Mouse (Mus musculus): Measurements from ENCODE around the gene Msi2. TPM values are rescaled to one million over a fixed set of nuclear protein-coding genes. Genes with fewer than 3 reads are reported as not detected.

The Msi2 gene
- polyA plus RNA-seq (2012; ENCODE audit: insufficient read depth, low replicate concordance): 12.9 and 14.4 TPM in 2 replicates

GRCm38 (mm10) chr11:88718050-88718765, at the start of gene Msi2:
Gene Msi2 (minus strand): TSS chr11:88718513.
- Histone ChIP-seq H3K4me1 (peaks cover 20% of the 10 kb centered on the region), H3K9me3 (no peaks in the 10 kb centered on the region), H3K4me3 (replicated peaks) (peak within 1 kb of the TSS; percentile 95), H3K27me3 (replicated peaks) (no peaks in the 10 kb centered on the region), H3K36me3 (replicated peaks; ENCODE audit: low read length) (peaks cover 22% of the 10 kb centered on the region)
- TF ChIP-seq GATA1 (IDR thresholded peaks at IDR 0.05; ENCODE audit: borderline replicate concordance, low read length) (no peak), FLI1 (IDR thresholded peaks at IDR 0.05; ENCODE audit: low read length) (no peak)

- no peaks in the 10 kb centered on the region for H3K4me1 ChIP-seq
- no peak overlapping the region for H3K4me3 ChIP-seq (replicated peaks)
- H3K36me3 ChIP-seq (replicated peaks; ENCODE audit: low read length): no peaks in the 10 kb centered on the region
Observed at GRCm38 (mm10) chr11:88765635-88766034, 47.3 kb upstream of the Msi2 start.

GRCm38 (mm10) chr11:88763371-88763770, 45.1 kb upstream of the Msi2 start:
- Histone ChIP-seq H3K9me3 (peaks cover 26% of the 10 kb centered on the region), H3K4me1 (no peaks in the 10 kb centered on the region), H3K4me3 (replicated peaks) (no peak overlapping the region), H3K27me3 (replicated peaks) (peaks cover 25% of the 10 kb centered on the region), H3K36me3 (replicated peaks; ENCODE audit: low read length) (no peaks in the 10 kb centered on the region)
- TF ChIP-seq GATA1 (IDR thresholded peaks at IDR 0.05; ENCODE audit: borderline replicate concordance, low read length): no peak

More at GRCm38 (mm10) chr11:88765635-88766034, 47.3 kb upstream of the Msi2 start:
- no peak for TF ChIP-seq FLI1 (IDR thresholded peaks at IDR 0.05; ENCODE audit: low read length)
- no peak for TF ChIP-seq GATA1 (IDR thresholded peaks at IDR 0.05; ENCODE audit: borderline replicate concordance, low read length)
- Histone ChIP-seq H3K27me3 (replicated peaks) (peaks cover 20% of the 10 kb centered on the region), H3K9me3 (peaks cover 33% of the 10 kb centered on the region)

GRCm38 (mm10) chr11:88759501-88759900, 41.2 kb upstream of the Msi2 start:
- Histone ChIP-seq H3K27me3 (replicated peaks) (peaks cover 27% of the 10 kb centered on the region), H3K9me3 (peaks cover 22% of the 10 kb centered on the region), H3K4me3 (replicated peaks) (no peak overlapping the region), H3K4me1 (no peaks in the 10 kb centered on the region), H3K36me3 (replicated peaks; ENCODE audit: low read length) (no peaks in the 10 kb centered on the region)
- TF ChIP-seq GATA1 (IDR thresholded peaks at IDR 0.05; ENCODE audit: borderline replicate concordance, low read length) (no peak), FLI1 (IDR thresholded peaks at IDR 0.05; ENCODE audit: low read length) (no peak)

GRCm38 (mm10) chr11:88758402-88758801, 40.1 kb upstream of the Msi2 start:
- H3K27me3 ChIP-seq (replicated peaks): peaks cover 29% of the 10 kb centered on the region
- no peak for TF ChIP-seq FLI1 (IDR thresholded peaks at IDR 0.05; ENCODE audit: low read length)
- TF ChIP-seq GATA1 (IDR thresholded peaks at IDR 0.05; ENCODE audit: borderline replicate concordance, low read length): no peak
- no peak overlapping the region for H3K4me3 ChIP-seq (replicated peaks)
- H3K36me3 ChIP-seq (replicated peaks; ENCODE audit: low read length): no peaks in the 10 kb centered on the region
- H3K4me1 ChIP-seq: no peaks in the 10 kb centered on the region
- peaks cover 23% of the 10 kb centered on the region for H3K9me3 ChIP-seq

- Histone ChIP-seq H3K36me3 (replicated peaks; ENCODE audit: low read length) (no peaks in the 10 kb centered on the region), H3K27me3 (replicated peaks) (peaks cover 15% of the 10 kb centered on the region), H3K9me3 (peaks cover 16% of the 10 kb centered on the region; the same call in 1 of the 2 replicates), H3K4me3 (replicated peaks) (no peak overlapping the region), H3K4me1 (no peaks in the 10 kb centered on the region)
- no peak for TF ChIP-seq FLI1 (IDR thresholded peaks at IDR 0.05; ENCODE audit: low read length)
- TF ChIP-seq GATA1 (IDR thresholded peaks at IDR 0.05; ENCODE audit: borderline replicate concordance, low read length): no peak
Observed at GRCm38 (mm10) chr11:88745306-88745705, 27.0 kb upstream of the Msi2 start.

GRCm38 (mm10) chr11:88739574-88740295, 21.4 kb upstream of the Msi2 start:
- Histone ChIP-seq H3K27me3 (replicated peaks) (peaks cover 11% of the 10 kb centered on the region), H3K36me3 (replicated peaks; ENCODE audit: low read length) (no peaks in the 10 kb centered on the region), H3K4me1 (no peaks in the 10 kb centered on the region), H3K9me3 (peaks cover 9% of the 10 kb centered on the region; the same call in 1 of the 2 replicates), H3K4me3 (replicated peaks) (no peak overlapping the region)
- TF ChIP-seq FLI1 (IDR thresholded peaks at IDR 0.05; ENCODE audit: low read length): no peak
- TF ChIP-seq GATA1 (IDR thresholded peaks at IDR 0.05; ENCODE audit: borderline replicate concordance, low read length): no peak

- H3K27me3 ChIP-seq (replicated peaks): peaks cover 18% of the 10 kb centered on the region
- no peak overlapping the region for H3K4me3 ChIP-seq (replicated peaks)
- TF ChIP-seq FLI1 (IDR thresholded peaks at IDR 0.05; ENCODE audit: low read length) (no peak), GATA1 (IDR thresholded peaks at IDR 0.05; ENCODE audit: borderline replicate concordance, low read length) (no peak)
- no peaks in the 10 kb centered on the region for H3K36me3 ChIP-seq (replicated peaks; ENCODE audit: low read length)
- H3K4me1 ChIP-seq: no peaks in the 10 kb centered on the region
- peaks cover 8% of the 10 kb centered on the region for H3K9me3 ChIP-seq
Observed at GRCm38 (mm10) chr11:88729363-88729762, 11.1 kb upstream of the Msi2 start.

GRCm38 (mm10) chr11:88728508-88728890, 10.2 kb upstream of the Msi2 start:
- H3K4me1 ChIP-seq: no peaks in the 10 kb centered on the region
- TF ChIP-seq GATA1 (IDR thresholded peaks at IDR 0.05; ENCODE audit: borderline replicate concordance, low read length) (no peak), FLI1 (IDR thresholded peaks at IDR 0.05; ENCODE audit: low read length) (no peak)

More at GRCm38 (mm10) chr11:88728508-88728890, 10.2 kb upstream of the Msi2 start:
- Histone ChIP-seq H3K36me3 (replicated peaks; ENCODE audit: low read length) (no peaks in the 10 kb centered on the region), H3K27me3 (replicated peaks) (peaks cover 15% of the 10 kb centered on the region), H3K9me3 (peaks cover 8% of the 10 kb centered on the region), H3K4me3 (replicated peaks) (no peak overlapping the region)
